ENCODE assay signal across 8 mouse cellular contexts in the genomic region with DNA sequence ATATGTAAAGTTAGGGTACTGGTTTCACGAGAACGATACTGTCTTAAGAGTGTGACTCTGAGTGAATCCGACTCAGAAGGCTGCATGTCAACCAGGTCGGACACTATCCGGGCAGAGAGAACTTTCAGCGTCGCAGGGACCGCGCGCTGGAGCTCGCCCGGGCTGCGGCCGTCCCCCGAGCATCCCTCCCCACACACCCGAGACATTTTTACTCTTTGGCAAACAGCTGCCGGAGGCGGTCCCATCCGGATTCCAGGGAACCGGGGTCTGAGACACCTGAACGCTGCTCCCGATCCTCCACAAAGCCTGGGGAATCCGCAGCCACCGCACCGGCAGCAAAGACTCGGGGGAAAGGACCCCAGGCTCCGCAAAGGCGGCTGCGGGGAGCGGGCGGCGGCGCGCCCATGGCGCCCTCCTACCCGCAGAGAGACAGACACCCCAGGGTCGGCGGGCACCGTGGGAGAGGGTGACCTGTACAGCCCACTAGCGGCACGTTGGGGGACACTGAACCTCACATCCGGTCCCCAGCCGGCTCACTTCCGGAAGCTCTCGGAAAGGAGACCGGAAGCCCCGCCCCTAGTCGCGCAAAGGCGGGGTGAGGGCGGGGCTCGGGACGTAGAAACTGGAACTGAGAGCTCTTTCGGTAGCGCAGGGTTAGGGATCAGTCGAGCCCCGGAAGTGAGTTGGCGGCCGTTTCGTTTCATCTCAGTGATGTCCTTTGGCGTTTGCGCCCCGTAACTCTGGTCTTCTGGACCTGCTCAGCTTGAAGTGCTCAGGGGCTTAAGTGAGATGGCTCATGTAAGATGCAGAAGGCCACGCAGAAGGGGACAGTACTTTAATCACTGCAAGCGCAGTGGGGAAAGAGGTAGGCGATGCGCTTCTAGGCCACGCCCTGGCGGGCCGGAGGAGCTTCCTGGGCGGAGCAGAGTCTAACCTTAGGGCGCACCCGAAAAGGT. TPM values are rescaled to one million over a fixed set of nuclear protein-coding genes. Genes with fewer than 3 reads are reported as not detected.
A peak's percentile ranks its signal among the peaks of the same experiment; 100 is the strongest.
DNase-seq lines count a peak whose midpoint lies in the region; ATAC-seq lines count a peak whose summit lies in the region.

TSS of gene Timmdc1 (minus strand) at position 535 of the 956 bp plus-strand sequence.

- H3K4me3 ChIP-seq in brown adipose tissue, adult 24 weeks (ENCODE audit: insufficient read depth, low read depth, low read length) = peak within 1 kb of the TSS; percentile 89
- peak within 1 kb of the TSS; percentile 79 for H3K4me3 ChIP-seq in heart, embryonic 13.5 days
- peak within 1 kb of the TSS; percentile 91 for H3K4me3 ChIP-seq in liver, embryonic 12.5 days
- H3K4me3 ChIP-seq in stomach, embryonic 15.5 days (replicated peaks) = peak within 1 kb of the TSS; percentile 98

- H3K4me2 ChIP-seq in heart, embryonic 13.5 days = peak within 1 kb of the TSS; percentile 79
- peak within 1 kb of the TSS; percentile 87 for H3K4me2 ChIP-seq in liver, embryonic 12.5 days
- peak within 1 kb of the TSS; percentile 64 for H3K4me2 ChIP-seq in stomach, embryonic 15.5 days

- DNase-seq in CD4-positive, CD25-positive, alpha-beta regulatory T cell, adult 2 months (ENCODE audit: low read depth, low spot score) = peak; percentile 97
- peak; percentile 40 for DNase-seq in fat pad, adult 2 months (ENCODE audit: extremely low read depth, low read depth, low spot score)
- peak; percentile 97 for DNase-seq in kidney, postnatal 10 days
- peak; percentile 95 to 96 for DNase-seq in natural killer cell, adult 2 months (ENCODE audit: low spot score in 2 of 2)

- ATAC-seq in heart, embryonic 13.5 days (ENCODE audit: extremely low read depth, insufficient number of reproducible peaks, low FRiP score, low TSS enrichment) = peak; percentile 95
- ATAC-seq in liver, embryonic 12.5 days = peak; percentile 98
- peak; percentile 98 for ATAC-seq in stomach, embryonic 15.5 days (ENCODE audit: insufficient read depth, low FRiP score, low read depth)

- under 1% methylated on average over 73 of the region's 73 CpGs for WGBS in heart, embryonic 13.5 days
- WGBS in liver, embryonic 12.5 days (ENCODE audit: insufficient replicate concordance) = under 1% methylated on average over 69 of the region's 73 CpGs
- WGBS in stomach, embryonic 15.5 days = under 1% methylated on average over 73 of the region's 73 CpGs

- H3K9ac ChIP-seq in heart, embryonic 13.5 days = peak within 1 kb of the TSS; percentile 90
- peak within 1 kb of the TSS; percentile 94 for H3K9ac ChIP-seq in liver, embryonic 12.5 days
- peak within 1 kb of the TSS; percentile 87 for H3K9ac ChIP-seq in stomach, embryonic 15.5 days

- peaks cover 5% of the 10 kb centered on the region for H3K4me1 ChIP-seq in brown adipose tissue, adult 24 weeks (ENCODE audit: control insufficient read depth, insufficient read depth, insufficient read length, low read length)
- peaks cover 27% of the 10 kb centered on the region for H3K4me1 ChIP-seq in heart, embryonic 13.5 days
- H3K4me1 ChIP-seq in liver, embryonic 12.5 days = peaks cover 23% of the 10 kb centered on the region
- 0 out of 2 replicates have a peak, but pooled peaks cover 5% of the 10 kb centered on the region for H3K4me1 ChIP-seq in stomach, embryonic 15.5 days

- H3K27me3 ChIP-seq in heart, embryonic 13.5 days (replicated peaks) = no peaks in the 10 kb centered on the region
- H3K27me3 ChIP-seq in liver, embryonic 12.5 days (replicated peaks) = no peaks in the 10 kb centered on the region
- no peaks in the 10 kb centered on the region for H3K27me3 ChIP-seq in stomach, embryonic 15.5 days (replicated peaks)

- peak within 1 kb of the TSS; percentile 97 for H3K27ac ChIP-seq in brown adipose tissue, adult 24 weeks (replicated peaks; ENCODE audit: low read depth, low read length)
- peak within 1 kb of the TSS; percentile 97 for H3K27ac ChIP-seq in heart, embryonic 13.5 days (replicated peaks)
- peak within 1 kb of the TSS; percentile 99 for H3K27ac ChIP-seq in liver, embryonic 12.5 days
- peak within 1 kb of the TSS; percentile 97 for H3K27ac ChIP-seq in stomach, embryonic 15.5 days

- H3K36me3 ChIP-seq in heart, embryonic 13.5 days = peaks cover 46% of the 10 kb centered on the region
- peaks cover 44% of the 10 kb centered on the region for H3K36me3 ChIP-seq in liver, embryonic 12.5 days
- H3K36me3 ChIP-seq in stomach, embryonic 15.5 days = 0 out of 2 replicates have a peak, but pooled peaks cover 8% of the 10 kb centered on the region

- H3K9me3 ChIP-seq in heart, embryonic 13.5 days = no peaks in the 10 kb centered on the region
- H3K9me3 ChIP-seq in liver, embryonic 12.5 days (replicated peaks) = no peaks in the 10 kb centered on the region
- H3K9me3 ChIP-seq in stomach, embryonic 15.5 days = no peaks in the 10 kb centered on the region

RNA-seq across cellular contexts. Expression of gene Timmdc1, which starts in this region (rescaled TPM):
- polyA plus RNA-seq in brown adipose tissue, adult 24 weeks (2012; ENCODE audit: insufficient read depth, insufficient read length, missing spikeins) = 43.1 and 49.2 TPM in 2 replicates
- polyA plus RNA-seq in heart, embryonic 13.5 days (2015; fragmentation: Nextera tagmentation; extraction: Ambion mirVana) = 29.7 and 35.3 TPM in 2 replicates
- polyA plus RNA-seq in liver, embryonic 12.5 days (2016; fragmentation: Nextera tagmentation; extraction: Ambion mirVana) = 19.7 and 19.9 TPM in 2 replicates
- polyA plus RNA-seq in stomach, embryonic 15.5 days (2015; fragmentation: Nextera tagmentation; extraction: Ambion mirVana) = 25.3 and 27.3 TPM in 2 replicates

Comparison
In these comparisons a context has a peak if more than half of its experiments do, and no peak if none do; other contexts are left out.
1. Peak in every context shown above with its lines: DNase-seq, ATAC-seq, H3K4me3 ChIP-seq and H3K27ac ChIP-seq.
2. DNase-seq: peak in every context shown above with its lines; median percentile 97 in CD4-positive, CD25-positive, alpha-beta regulatory T cell, adult 2 months; 97 in kidney, postnatal 10 days; 96 in natural killer cell, adult 2 months; 40 in fat pad, adult 2 months.